Mouse (Mus musculus) hindbrain, postnatal 0 days (tissue): Measurements from ENCODE around the gene Arpc3. TPM values are rescaled to one million over a fixed set of nuclear protein-coding genes. Genes with fewer than 3 reads are reported as not detected.

Experiments used
- ATAC-seq: fragments of 200-750 bp; cut with Nextera tagmentation; 2 replicates; pipeline ENCODE4 v1.8.0; 2017; ENCODE audit warnings: mild to moderate bottlenecking, moderate TSS enrichment, moderate library complexity
- DNase-seq: peaks from one replicate; pipeline ENCODE4 v3.0.0-alpha.2; 2015; ENCODE audit warnings: low spot score
- H3K27ac ChIP-seq: fragments of 300-500 bp; sonication (generic); 2 replicates; pipeline ENCODE4 v1.5.1; 2014; ENCODE audit warnings: mild to moderate bottlenecking
- H3K27me3 ChIP-seq: fragments of 300-500 bp; sonication (generic); 2 replicates; pipeline ENCODE4 v1.6.1; 2014; ENCODE audit warnings: low read length, mixed read lengths; ENCODE audit not compliant: insufficient read depth
- H3K36me3 ChIP-seq: fragments of 300-500 bp; sonication (generic); 2 replicates; pipeline ENCODE4 v1.6.1; 2014; ENCODE audit warnings: low read length, mixed read lengths; ENCODE audit not compliant: insufficient read depth
- H3K4me1 ChIP-seq: fragments of 300-500 bp; sonication (generic); 2 replicates; pipeline ENCODE4 v1.6.1; 2014; ENCODE audit warnings: antibody characterized with exemption, low read length, mixed read lengths; ENCODE audit not compliant: insufficient read depth
- H3K4me2 ChIP-seq: fragments of 300-500 bp; sonication (generic); 2 replicates; pipeline ENCODE4 v1.6.1; 2014; ENCODE audit warnings: low read depth, mild to moderate bottlenecking, low read length, moderate library complexity, mixed read lengths
- H3K4me3 ChIP-seq: fragments of 300-500 bp; sonication (generic); 2 replicates; pipeline ENCODE4 v1.5.1; 2014; ENCODE audit warnings: low read length
- H3K9ac ChIP-seq: fragments of 300-500 bp; sonication (generic); replicated peaks from 2 replicates; pipeline ENCODE4 v1.6.1; 2014; ENCODE audit warnings: mild to moderate bottlenecking, low read length, moderate library complexity, mixed read lengths
- H3K9me3 ChIP-seq: fragments of 300-500 bp; sonication (generic); 2 replicates; pipeline ENCODE4 v1.6.1; 2016; ENCODE audit warnings: low read length, mixed read lengths
- CTCF ChIP-seq: IDR thresholded peaks from 2 replicates; pipeline ENCODE4 v1.5.1; 2016; ENCODE audit warnings: antibody characterized with exemption, control low read depth, low read depth
- WGBS: fragments of 180-500 bp; shearing (Covaris S2); extraction: QIAGEN DNeasy Blood & Tissue Kit; methylation state at CpG from one replicate; pipeline ENCODE4 v1.1.7; 2014; 5-methylcytosine and 5-hydroxymethylcytosine counted together
- polyA plus RNA-seq: library from polyadenylated mRNA; unstranded; fragments of >200 nt; fragmentation: Nextera tagmentation; extraction: Ambion mirVana; gene quantifications from 2 replicates; pipeline ENCODE4 v1.2.1, GENCODE M21; 2015
- total RNA-seq: library from RNA; depleted of rRNA; stranded (reverse); fragments of >200 nt; gene quantifications from 2 replicates; pipeline ENCODE4 v1.2.3, GENCODE M21; 2014

Gene Arpc3
- total and polyA plus RNA-seq, 2 experiments from 2014 or later, result 144 to 163 TPM

GRCm38 (mm10) chr5:122371591-122372191, 20.0 kb upstream of the Arpc3 start, which contains the start of gene Gpn3:
Gene Gpn3, plus strand, starts transcription at chr5:122371876.
- ATAC-seq (peak; percentile 80), DNase-seq (peak; percentile 40)
- Histone ChIP-seq H3K4me3 (peak within 1 kb of the TSS; percentile 75), H3K36me3 (peaks cover 30% of the 10 kb centered on the region), H3K27me3 (no peaks in the 10 kb centered on the region), H3K4me2 (peak within 1 kb of the TSS; percentile 70), H3K9ac (peak within 1 kb of the TSS; percentile 83), H3K4me1 (peaks cover 4% of the 10 kb centered on the region; the same call in 1 of the 2 replicates), H3K9me3 (no peaks in the 10 kb centered on the region), H3K27ac (peak within 1 kb of the TSS; percentile 97)
- WGBS, result under 1% methylated on average over 35 of the region's 46 CpGs
- no peak for TF ChIP-seq CTCF

GRCm38 (mm10) chr5:122372192-122372769, 19.4 kb upstream of the Arpc3 start, which contains the start of gene Fam216a:
Gene Fam216a, minus strand, starts transcription at chr5:122372364.
- H3K27me3 ChIP-seq, result no peaks in the 10 kb centered on the region
- peak within 1 kb of the TSS; percentile 83 for H3K9ac ChIP-seq
- under 1% methylated on average over 53 of the region's 53 CpGs for WGBS
- no peak for TF ChIP-seq CTCF
- DNase-seq (peak; percentile 100), ATAC-seq (peak; percentile 96)
- no peaks in the 10 kb centered on the region for H3K9me3 ChIP-seq
- peak within 1 kb of the TSS; percentile 70 for H3K4me2 ChIP-seq
- H3K36me3 ChIP-seq, result peaks cover 24% of the 10 kb centered on the region
- H3K4me1 ChIP-seq, result peaks cover 4% of the 10 kb centered on the region; the same call in 1 of the 2 replicates
- H3K4me3 ChIP-seq, result peak within 1 kb of the TSS; percentile 75
- H3K27ac ChIP-seq, result peak within 1 kb of the TSS; percentile 97

GRCm38 (mm10) chr5:122372878-122373277, 18.8 kb upstream of the Arpc3 start:
- H3K27ac ChIP-seq, result peak overlapping the region; percentile 97
- ATAC-seq, result no peak
- peak overlapping the region; percentile 70 for H3K4me2 ChIP-seq
- H3K9me3 ChIP-seq, result no peaks in the 10 kb centered on the region
- H3K9ac ChIP-seq, result peak overlapping the region; percentile 83
- peaks cover 18% of the 10 kb centered on the region for H3K36me3 ChIP-seq
- H3K27me3 ChIP-seq, result no peaks in the 10 kb centered on the region
- TF ChIP-seq CTCF, result no peak
- peaks cover 4% of the 10 kb centered on the region; the same call in 1 of the 2 replicates for H3K4me1 ChIP-seq
- WGBS, result 3% methylated on average over 5 of the region's 5 CpGs
- peak overlapping the region; percentile 75 for H3K4me3 ChIP-seq
- no peak for DNase-seq

- H3K36me3 ChIP-seq, result peaks cover 28% of the 10 kb centered on the region
- no peak for TF ChIP-seq CTCF
Observed at GRCm38 (mm10) chr5:122377101-122377833, 14.4 kb upstream of the Arpc3 start.

GRCm38 (mm10) chr5:122378171-122378570, 13.5 kb upstream of the Arpc3 start:
- no peaks in the 10 kb centered on the region for H3K27me3 ChIP-seq
- H3K9ac ChIP-seq, result no peak overlapping the region
- peaks cover 30% of the 10 kb centered on the region for H3K36me3 ChIP-seq
- H3K9me3 ChIP-seq, result no peaks in the 10 kb centered on the region
- no peak for DNase-seq
- H3K4me1 ChIP-seq, result 0 out of 2 replicates have a peak, but pooled peaks cover under 1% of the 10 kb centered on the region
- 96% methylated on average over 12 of the region's 12 CpGs for WGBS
- no peak overlapping the region for H3K4me3 ChIP-seq
- TF ChIP-seq CTCF, result no peak
- no peak for ATAC-seq
- no peak overlapping the region for H3K4me2 ChIP-seq
- H3K27ac ChIP-seq, result no peak overlapping the region

More at GRCm38 (mm10) chr5:122377101-122377833, 14.4 kb upstream of the Arpc3 start:
- H3K9ac ChIP-seq, result no peak overlapping the region
- DNase-seq (no peak), ATAC-seq (no peak)
- no peak overlapping the region for H3K27ac ChIP-seq
- H3K4me2 ChIP-seq, result no peak overlapping the region
- H3K27me3 ChIP-seq, result no peaks in the 10 kb centered on the region
- no peak overlapping the region for H3K4me3 ChIP-seq
- H3K9me3 ChIP-seq, result no peaks in the 10 kb centered on the region
- WGBS, result 93% methylated on average over 4 of the region's 4 CpGs
- peaks cover 4% of the 10 kb centered on the region; the same call in 1 of the 2 replicates for H3K4me1 ChIP-seq

- Histone ChIP-seq H3K36me3 (peaks cover 30% of the 10 kb centered on the region), H3K27me3 (no peaks in the 10 kb centered on the region), H3K9me3 (no peaks in the 10 kb centered on the region), H3K4me1 (no peaks in the 10 kb centered on the region), H3K27ac (no peak overlapping the region), H3K9ac (no peak overlapping the region), H3K4me3 (no peak overlapping the region), H3K4me2 (no peak overlapping the region)
- 55% methylated on average over 11 of the region's 11 CpGs for WGBS
- TF ChIP-seq CTCF, result peak; percentile 94
- peak; percentile 91 for DNase-seq
- peak; percentile 87 for ATAC-seq
Observed at GRCm38 (mm10) chr5:122379374-122380155, 12.1 kb upstream of the Arpc3 start.
